Mouse (Mus musculus) heart, embryonic 16.5 days (tissue): Measurements from ENCODE around the gene Tnfaip1. TPM values are rescaled to one million over a fixed set of nuclear protein-coding genes. Genes with fewer than 3 reads are reported as not detected.

ENCODE experiments used
- ATAC-seq: fragments of 200-750 bp; cut with Nextera tagmentation; replicated peaks from 2 replicates; pipeline ENCODE4 v1.8.0; 2017; ENCODE audit warnings: moderate number of reproducible peaks; ENCODE audit not compliant: insufficient read depth, low FRiP score; ENCODE audit errors: extremely low read depth
- H3K27ac ChIP-seq: fragments of 300-500 bp; sonication (generic); 2 replicates; pipeline ENCODE4 v1.5.1; 2014; ENCODE audit warnings: mild to moderate bottlenecking, low read length, control low read depth, moderate library complexity
- H3K27me3 ChIP-seq: fragments of 300-500 bp; sonication (generic); 2 replicates; pipeline ENCODE4 v1.6.1; 2014; ENCODE audit warnings: low read length, mixed read lengths; ENCODE audit not compliant: control insufficient read depth, insufficient read depth
- H3K36me3 ChIP-seq: fragments of 300-500 bp; sonication (generic); 2 replicates; pipeline ENCODE4 v1.6.1; 2014; ENCODE audit not compliant: control insufficient read depth, insufficient read depth
- H3K4me1 ChIP-seq: fragments of 300-500 bp; sonication (generic); 2 replicates; pipeline ENCODE4 v1.6.1; 2014; ENCODE audit warnings: low read length, mixed read lengths; ENCODE audit not compliant: control insufficient read depth, insufficient read depth
- H3K4me2 ChIP-seq: fragments of 300-500 bp; sonication (generic); 2 replicates; pipeline ENCODE4 v1.6.1; 2014; ENCODE audit warnings: low read depth, mild to moderate bottlenecking, control low read depth, low read length
- H3K4me3 ChIP-seq: fragments of 300-500 bp; sonication (generic); 2 replicates; pipeline ENCODE4 v1.5.1; 2014; ENCODE audit warnings: mild to moderate bottlenecking, control low read depth, low read length
- H3K9ac ChIP-seq: fragments of 300-500 bp; sonication (generic); 2 replicates; pipeline ENCODE4 v1.6.1; 2014; ENCODE audit warnings: low read length, control low read depth
- H3K9me3 ChIP-seq: fragments of 300-500 bp; sonication (generic); replicated peaks from 2 replicates; pipeline ENCODE4 v1.6.1; 2016; ENCODE audit warnings: low read length; ENCODE audit not compliant: control insufficient read depth
- WGBS: fragments of 180-500 bp; shearing (Covaris S2); extraction: QIAGEN DNeasy Blood & Tissue Kit; methylation state at CpG from one replicate; pipeline ENCODE4 v1.1.7; 2014; 5-methylcytosine and 5-hydroxymethylcytosine counted together
- polyA plus RNA-seq: library from polyadenylated mRNA; unstranded; fragments of >200 nt; fragmentation: Nextera tagmentation; extraction: Ambion mirVana; gene quantifications from 2 replicates; pipeline ENCODE4 v1.2.1, GENCODE M21; 2015

Tnfaip1 gene
- polyA plus RNA-seq, 1 experiment from 2014 or later = 70.5 TPM

DNA sequence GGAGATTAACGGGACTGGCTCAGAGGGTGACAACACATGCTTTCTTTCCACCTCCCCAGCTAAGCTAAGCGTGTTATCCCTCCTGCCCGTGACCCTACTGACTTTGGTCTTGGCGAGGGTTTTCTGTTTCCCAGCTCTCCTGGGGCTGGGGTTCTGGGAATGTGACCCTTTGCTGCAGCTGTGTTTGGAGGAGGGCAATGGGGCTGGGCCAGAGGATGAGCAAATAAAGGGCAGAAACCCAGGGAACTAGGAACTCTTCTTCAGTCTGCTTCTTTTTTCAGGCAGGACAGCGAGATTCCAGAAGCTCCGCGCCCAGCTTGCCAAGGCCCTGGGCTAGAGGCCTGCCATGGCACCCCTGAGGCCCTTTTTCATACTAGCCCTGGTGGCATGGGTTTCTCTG is 37.1 kb downstream of the Tnfaip1 start, which contains the start of gene Vtn:
Gene Vtn (plus strand): TSS at position 88 of the 400 bp plus-strand sequence.
- peaks cover 65% of the 10 kb centered on the region for H3K27me3 ChIP-seq
- H3K4me1 ChIP-seq = peaks cover 10% of the 10 kb centered on the region
- no peak within 1 kb of the TSS for H3K9ac ChIP-seq
- H3K36me3 ChIP-seq = no peaks in the 10 kb centered on the region
- no peaks in the 10 kb centered on the region for H3K9me3 ChIP-seq
- peak within 1 kb of the TSS; percentile 56 for H3K4me3 ChIP-seq
- WGBS = 51% methylated on average over 7 of the region's 7 CpGs
- no peak within 1 kb of the TSS for H3K27ac ChIP-seq
- peak within 1 kb of the TSS; percentile 89 for H3K4me2 ChIP-seq
- no peak for ATAC-seq

DNA sequence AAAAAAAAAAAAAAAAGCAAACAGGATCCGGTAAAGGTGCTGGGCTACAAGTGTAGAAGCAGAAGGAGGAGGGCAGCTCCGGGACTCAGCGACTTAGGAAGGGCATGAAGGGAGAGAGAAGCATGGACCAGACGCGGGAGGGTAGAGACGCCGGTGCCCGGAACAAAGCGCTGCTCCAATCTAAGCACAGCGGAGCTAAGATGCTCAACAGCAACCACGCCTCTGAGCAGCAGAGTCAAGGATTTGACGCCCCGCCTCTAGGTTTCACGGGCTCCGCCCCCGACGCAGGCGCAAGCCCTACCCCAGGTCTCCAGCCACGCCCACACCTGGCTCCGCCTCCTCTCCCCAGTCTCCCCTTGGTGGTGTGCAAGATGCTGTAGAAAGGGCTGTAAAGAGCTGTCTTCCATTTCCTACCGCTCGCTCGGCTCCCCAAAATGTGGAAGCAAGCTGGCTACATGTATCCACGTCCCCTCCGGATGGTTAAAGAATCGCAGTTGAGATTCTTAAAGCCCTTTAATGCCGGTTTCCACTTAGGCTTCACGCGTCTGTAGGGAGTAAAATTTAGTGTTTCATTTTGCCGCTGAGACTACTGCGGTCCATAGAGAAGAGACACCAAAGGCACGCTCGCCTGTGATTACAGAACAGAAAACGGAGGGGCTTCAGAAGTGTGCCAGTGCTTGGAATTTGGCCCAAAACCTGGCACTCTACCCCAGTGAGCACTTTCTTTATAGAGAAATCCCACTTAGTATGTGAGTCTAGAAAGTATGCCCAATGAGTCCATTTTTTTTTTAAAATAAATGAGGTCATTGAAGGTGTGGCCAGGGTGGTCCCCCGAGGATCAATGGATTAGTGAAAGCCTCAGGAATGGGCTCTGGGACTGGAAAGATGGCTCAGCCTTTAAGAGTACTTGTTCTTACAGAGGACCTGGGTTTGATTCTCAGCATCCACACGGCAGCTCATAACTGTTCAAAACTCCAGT is 38.3 kb downstream of the Tnfaip1 start, which contains the start of gene Sarm1:
Gene Sarm1 (minus strand): TSS at position 211 of the 979 bp plus-strand sequence.
- peak; percentile 87 for ATAC-seq
- Histone ChIP-seq H3K27ac (no peak within 1 kb of the TSS), H3K4me1 (peaks cover 10% of the 10 kb centered on the region), H3K36me3 (no peaks in the 10 kb centered on the region), H3K9me3 (no peaks in the 10 kb centered on the region), H3K9ac (0 out of 2 replicates have a peak within 1 kb of the TSS, but pooled peaks have one; percentile 53), H3K27me3 (peaks cover 65% of the 10 kb centered on the region), H3K4me2 (peak within 1 kb of the TSS; percentile 89), H3K4me3 (peak within 1 kb of the TSS; percentile 56)
- WGBS = 4% methylated on average over 36 of the region's 36 CpGs

DNA sequence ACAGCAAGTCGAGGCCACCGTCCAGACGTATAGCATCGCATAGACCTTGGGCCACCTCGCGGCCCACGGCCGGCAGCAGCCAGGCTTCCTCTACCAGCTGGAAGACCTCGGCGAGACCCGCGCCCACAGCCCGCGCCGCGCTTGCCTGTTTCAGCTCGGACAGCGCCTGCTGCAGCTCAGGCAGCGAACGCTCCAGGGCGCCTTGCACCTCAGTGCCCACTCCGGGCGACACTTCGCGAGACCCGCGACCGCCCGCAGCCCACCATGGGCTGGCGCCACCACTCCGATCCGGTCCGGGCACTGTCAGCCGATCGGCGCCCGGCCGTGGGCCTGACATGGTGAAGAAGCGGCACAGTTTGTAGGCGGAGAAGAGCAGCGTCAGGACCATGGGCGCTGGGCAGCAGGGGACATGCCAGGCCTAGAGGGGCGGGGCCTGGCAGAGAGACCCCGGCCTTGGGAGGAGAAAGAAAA is 39.0 kb downstream of the Tnfaip1 start:
- peak overlapping the region; percentile 56 for H3K4me3 ChIP-seq
- WGBS = 1% methylated on average over 44 of the region's 44 CpGs
- H3K4me2 ChIP-seq = peak overlapping the region; percentile 89
- H3K27me3 ChIP-seq = peaks cover 65% of the 10 kb centered on the region
- no peak overlapping the region for H3K27ac ChIP-seq
- peak; percentile 43; the same call in 1 of the 2 replicates for ATAC-seq
- H3K9ac ChIP-seq = 0 out of 2 replicates have a peak overlapping the region, but pooled peaks have one; percentile 53
- H3K4me1 ChIP-seq = peaks cover 10% of the 10 kb centered on the region
- no peaks in the 10 kb centered on the region for H3K9me3 ChIP-seq
- no peaks in the 10 kb centered on the region for H3K36me3 ChIP-seq

DNA sequence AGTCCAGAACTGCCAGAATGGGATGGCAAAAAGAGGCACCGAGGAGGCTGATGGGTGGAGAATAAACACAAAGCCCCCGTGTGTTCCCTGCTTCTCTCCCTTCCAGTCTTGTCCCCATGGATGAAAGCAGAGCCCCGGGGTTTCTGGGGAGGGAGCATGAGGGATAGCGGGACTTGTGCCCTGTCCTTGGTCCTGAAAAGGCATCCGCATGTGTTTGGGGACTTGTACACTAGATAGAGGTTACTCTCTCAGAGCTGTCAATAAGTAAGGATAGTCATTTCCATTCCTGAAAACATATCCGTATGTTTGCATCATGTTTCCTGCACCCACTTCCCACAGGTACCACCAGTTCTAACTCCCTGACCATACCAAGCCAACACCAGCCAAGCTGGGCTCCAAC is 40.2 kb downstream of the Tnfaip1 start:
- no peak for ATAC-seq
- WGBS = 5% methylated on average over 6 of the region's 6 CpGs
- H3K4me2 ChIP-seq = no peak overlapping the region
- H3K27me3 ChIP-seq = peaks cover 70% of the 10 kb centered on the region
- peaks cover 10% of the 10 kb centered on the region for H3K4me1 ChIP-seq
- H3K27ac ChIP-seq = no peak overlapping the region
- H3K4me3 ChIP-seq = no peak overlapping the region
- H3K9me3 ChIP-seq = no peaks in the 10 kb centered on the region
- no peaks in the 10 kb centered on the region for H3K36me3 ChIP-seq
- no peak overlapping the region for H3K9ac ChIP-seq

DNA sequence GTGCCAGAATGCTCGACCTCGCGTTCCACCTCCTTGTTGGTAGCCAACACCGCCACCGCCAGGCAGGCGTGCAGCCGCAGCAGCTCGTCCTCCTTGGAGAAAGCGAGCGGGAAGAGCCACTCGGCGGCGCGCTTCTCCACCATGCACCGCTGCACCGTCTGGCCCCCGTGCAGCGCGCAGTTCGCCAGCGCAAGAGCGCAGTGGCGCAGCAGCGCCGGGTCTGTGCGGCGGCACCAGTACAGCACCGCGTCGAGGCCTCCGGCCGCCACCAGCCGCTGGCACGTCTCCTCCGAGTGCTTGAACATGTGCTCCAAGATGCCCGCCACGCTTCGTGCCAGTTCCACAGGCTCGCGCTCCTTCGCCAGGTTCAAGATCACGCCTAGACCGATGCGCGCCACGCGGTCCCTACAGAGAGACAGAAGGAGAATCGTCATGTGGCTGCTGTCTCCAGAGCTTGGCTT is 45.3 kb downstream of the Tnfaip1 start:
- no peak; the same call in 1 of the 2 replicates for ATAC-seq
- Histone ChIP-seq H3K27me3 (peaks cover 74% of the 10 kb centered on the region), H3K4me2 (peak overlapping the region; percentile 48), H3K9me3 (no peaks in the 10 kb centered on the region), H3K9ac (no peak overlapping the region), H3K36me3 (no peaks in the 10 kb centered on the region), H3K27ac (no peak overlapping the region), H3K4me3 (peak overlapping the region; percentile 26), H3K4me1 (peaks cover 3% of the 10 kb centered on the region)
- WGBS = 13% methylated on average over 48 of the region's 48 CpGs

DNA sequence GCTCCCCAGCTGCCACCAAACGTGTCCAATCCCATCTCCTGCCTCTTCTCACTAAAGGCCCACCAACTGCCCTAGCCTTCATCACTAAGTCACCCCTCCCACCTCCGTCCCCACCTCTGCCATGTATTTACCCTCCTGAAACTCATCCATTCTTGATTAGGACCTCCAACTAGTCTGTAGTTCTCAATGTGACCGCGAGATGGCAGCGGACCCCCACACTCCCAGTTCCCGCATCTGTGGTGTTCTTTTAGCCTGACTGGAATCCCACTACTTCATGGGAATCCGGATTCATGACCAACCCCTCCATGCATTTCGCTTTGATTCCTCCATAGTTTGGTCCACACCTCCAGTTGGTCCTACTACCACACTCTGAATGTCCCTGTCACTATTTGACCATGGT is 48.0 kb downstream of the Tnfaip1 start:
- 3% methylated on average over 8 of the region's 8 CpGs for WGBS
- Histone ChIP-seq H3K9ac (no peak overlapping the region), H3K9me3 (no peaks in the 10 kb centered on the region), H3K36me3 (no peaks in the 10 kb centered on the region), H3K27me3 (peaks cover 74% of the 10 kb centered on the region), H3K27ac (no peak overlapping the region), H3K4me2 (no peak overlapping the region), H3K4me3 (no peak overlapping the region), H3K4me1 (peaks cover 3% of the 10 kb centered on the region)
- no peak for ATAC-seq

DNA sequence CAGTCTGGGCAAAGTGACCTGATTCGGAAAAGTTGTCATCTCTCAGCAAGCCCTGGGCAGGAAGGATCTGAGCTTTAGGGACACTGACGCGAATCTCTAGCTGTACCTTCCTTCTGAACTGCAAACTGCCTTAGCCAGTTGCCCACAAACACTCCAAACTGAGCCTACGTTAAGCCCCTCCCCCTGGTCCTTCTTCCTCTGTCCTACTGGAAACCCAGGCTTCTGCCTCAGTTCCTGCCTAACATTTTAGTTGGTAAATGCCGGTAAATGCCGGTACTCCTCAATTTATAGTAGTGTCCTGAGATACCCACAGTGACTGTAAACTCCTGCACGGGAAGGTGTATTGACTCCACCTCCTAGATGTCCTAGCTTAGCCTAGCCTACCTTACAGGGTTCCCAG is 52.5 kb downstream of the Tnfaip1 start:
- Histone ChIP-seq H3K36me3 (no peaks in the 10 kb centered on the region), H3K27ac (no peak overlapping the region), H3K27me3 (peaks cover 45% of the 10 kb centered on the region), H3K4me2 (no peak overlapping the region), H3K4me1 (no peaks in the 10 kb centered on the region), H3K9me3 (no peaks in the 10 kb centered on the region), H3K9ac (no peak overlapping the region), H3K4me3 (no peak overlapping the region)
- ATAC-seq = no peak
- WGBS = 43% methylated on average over 7 of the region's 7 CpGs

DNA sequence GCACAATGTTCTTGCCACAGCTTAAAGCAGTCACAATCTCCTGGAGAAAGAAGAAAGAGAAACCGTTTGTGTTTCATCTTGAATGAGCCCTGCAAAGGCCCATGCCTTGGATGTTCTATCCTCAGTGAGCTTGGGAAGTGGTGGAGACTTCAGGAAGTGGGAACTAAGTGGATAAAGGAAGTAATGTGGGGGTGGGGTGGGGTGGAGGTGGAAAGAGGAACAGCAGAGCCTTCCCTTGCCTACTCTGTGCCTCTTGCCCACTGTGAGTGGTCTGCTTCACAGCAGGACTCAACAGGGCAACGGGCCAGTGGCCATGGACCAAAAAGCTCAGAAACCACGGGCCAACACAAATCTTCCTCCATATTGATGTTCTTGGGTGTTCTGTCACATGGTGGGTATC is 60.8 kb downstream of the Tnfaip1 start:
- Histone ChIP-seq H3K4me2 (no peak overlapping the region), H3K4me3 (no peak overlapping the region), H3K9me3 (no peaks in the 10 kb centered on the region), H3K27ac (no peak overlapping the region), H3K36me3 (no peaks in the 10 kb centered on the region), H3K9ac (no peak overlapping the region), H3K27me3 (no peaks in the 10 kb centered on the region), H3K4me1 (no peaks in the 10 kb centered on the region)
- ATAC-seq = no peak
- 80% methylated on average over 3 of the region's 3 CpGs for WGBS
